Mouse (Mus musculus) naive thymus-derived CD4-positive, alpha-beta T cell, adult 5 months (primary cell): Measurements from ENCODE around the gene Serpinb6e. TPM values are rescaled to one million over a fixed set of nuclear protein-coding genes. Genes with fewer than 3 reads are reported as not detected.

Experiments used
- polyA plus RNA-seq: library from polyadenylated mRNA; unstranded; fragments of 100-300 nt; shearing (Covaris generic); gene quantifications from one replicate; pipeline ENCODE4 v1.2.1, GENCODE M21; 2017

The Serpinb6e gene
- polyA plus RNA-seq, result not detected

GRCm38 (mm10) chr13:33843308-33843707, at the start of gene Serpinb6e:
Gene Serpinb6e, minus strand, starts transcription at chr13:33843408.

Other genes starting within 250 kb of the Serpinb6e start
- not detected for gene Serpinb6d, start 182.0 kb downstream of the Serpinb6e start, polyA plus RNA-seq
- not detected for gene Serpinb6c, start 62.3 kb upstream of the Serpinb6e start, polyA plus RNA-seq
- 4.8 TPM for gene Nqo2, start 121.3 kb upstream of the Serpinb6e start, polyA plus RNA-seq
- 94.7 TPM for gene Ripk1, start 159.0 kb upstream of the Serpinb6e start, polyA plus RNA-seq
- 34.3 TPM for gene Serpinb6a, start 159.4 kb upstream of the Serpinb6e start, polyA plus RNA-seq
- gene Bphl, start 194.2 kb upstream of the Serpinb6e start, polyA plus RNA-seq, result 19.6 TPM
- gene Tubb2a, start 234.6 kb upstream of the Serpinb6e start, polyA plus RNA-seq, result 404 TPM